Mouse (Mus musculus): ENCODE measurements at regions not wholly inside any gene's neighbourhood (a gene's known extent, or its start where the extent isn't known, plus 50 kb on each side); places are given as distances from the start of the nearest gene placed in this dataset.

GRCm38 (mm10) chr4:148384251-148385230, 60.0 kb downstream of the Ubiad1 start:
- no peak overlapping the region for H3K9ac ChIP-seq (replicated peaks; ENCODE audit: low read length)
- no peaks in the 10 kb centered on the region for H3K4me1 ChIP-seq (ENCODE audit: insufficient read depth, low read length)
- ATAC-seq (ENCODE audit: low FRiP score, low TSS enrichment) = no peak
- H3K36me3 ChIP-seq (ENCODE audit: insufficient read depth, low read length) = no peaks in the 10 kb centered on the region
- no peak overlapping the region for H3K4me3 ChIP-seq (ENCODE audit: low read length)
- no peaks in the 10 kb centered on the region for H3K9me3 ChIP-seq (ENCODE audit: low read length)
- H3K27ac ChIP-seq (ENCODE audit: low read length) = no peak overlapping the region
- WGBS = 44% methylated on average over 20 of the region's 20 CpGs
- no peak overlapping the region for H3K4me2 ChIP-seq (replicated peaks; ENCODE audit: low read depth, low read length)
- no peaks in the 10 kb centered on the region for H3K27me3 ChIP-seq (ENCODE audit: insufficient read depth, low read length)

GRCm38 (mm10) chr4:148380562-148380961, 64.0 kb downstream of the Ubiad1 start:
- ATAC-seq (ENCODE audit: low FRiP score, low TSS enrichment) = no peak
- WGBS = 85% methylated on average over 6 of the region's 6 CpGs
- no peak overlapping the region for H3K4me3 ChIP-seq (ENCODE audit: low read length)
- H3K9ac ChIP-seq (replicated peaks; ENCODE audit: low read length) = no peak overlapping the region
- H3K4me2 ChIP-seq (replicated peaks; ENCODE audit: low read depth, low read length) = no peak overlapping the region
- peaks cover 5% of the 10 kb centered on the region; the same call in 1 of the 2 replicates for H3K4me1 ChIP-seq (ENCODE audit: insufficient read depth, low read length)
- H3K27me3 ChIP-seq (ENCODE audit: insufficient read depth, low read length) = no peaks in the 10 kb centered on the region
- no peak overlapping the region for H3K27ac ChIP-seq (ENCODE audit: low read length)
- no peaks in the 10 kb centered on the region for H3K9me3 ChIP-seq (ENCODE audit: low read length)
- H3K36me3 ChIP-seq (ENCODE audit: insufficient read depth, low read length) = no peaks in the 10 kb centered on the region

DNA sequence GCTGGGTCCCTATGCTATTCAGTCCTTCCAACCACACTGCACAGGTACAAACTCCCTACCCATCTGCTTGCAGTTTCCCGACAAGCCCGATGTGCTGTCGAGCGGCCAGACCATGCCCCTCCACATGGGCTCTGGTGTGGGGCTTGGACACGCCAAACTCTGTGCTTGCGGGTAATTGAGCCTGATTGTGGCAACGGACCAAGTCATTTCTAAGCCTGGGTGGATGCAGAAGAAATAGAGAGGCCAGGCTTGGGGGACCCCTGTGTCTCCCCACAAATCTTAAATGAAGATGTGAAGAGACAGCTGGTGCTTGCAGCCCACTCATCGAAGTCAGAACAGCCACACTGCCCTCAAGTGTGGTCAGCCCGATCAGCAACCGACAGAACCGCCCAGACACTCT, 66.1 kb downstream of the Ubiad1 start:
- Histone ChIP-seq H3K9ac (replicated peaks; ENCODE audit: low read length) (no peak overlapping the region), H3K4me1 (ENCODE audit: insufficient read depth, low read length) (peaks cover 5% of the 10 kb centered on the region; the same call in 1 of the 2 replicates)
- WGBS = 64% methylated on average over 11 of the region's 11 CpGs

DNA sequence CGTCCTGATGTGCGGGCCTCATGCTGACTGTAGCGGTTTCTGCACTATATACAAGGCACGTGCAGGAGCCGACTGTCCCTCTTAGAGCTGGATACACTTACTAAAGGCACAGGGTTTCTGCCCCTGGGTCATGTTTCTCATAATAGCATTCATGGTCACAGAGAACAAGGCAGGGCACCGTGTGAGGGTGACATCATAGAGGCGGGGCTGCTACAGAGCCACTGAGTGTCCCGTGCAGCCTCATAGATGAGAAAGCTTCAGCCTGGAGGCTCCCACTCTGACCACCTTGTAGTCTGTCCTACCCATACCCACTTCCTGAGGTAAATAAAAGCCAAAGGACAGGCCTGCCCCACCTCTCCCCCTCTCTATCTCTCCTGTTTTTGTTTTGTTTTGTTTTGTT, 67.2 kb downstream of the Ubiad1 start:
- 33% methylated on average over 8 of the region's 8 CpGs for WGBS
- Histone ChIP-seq H3K27ac (ENCODE audit: low read length) (no peak overlapping the region), H3K9ac (replicated peaks; ENCODE audit: low read length) (no peak overlapping the region), H3K9me3 (ENCODE audit: low read length) (no peaks in the 10 kb centered on the region), H3K27me3 (ENCODE audit: insufficient read depth, low read length) (no peaks in the 10 kb centered on the region), H3K4me3 (ENCODE audit: low read length) (no peak overlapping the region), H3K4me2 (replicated peaks; ENCODE audit: low read depth, low read length) (no peak overlapping the region), H3K36me3 (ENCODE audit: insufficient read depth, low read length) (no peaks in the 10 kb centered on the region), H3K4me1 (ENCODE audit: insufficient read depth, low read length) (peaks cover 5% of the 10 kb centered on the region; the same call in 1 of the 2 replicates)
- ATAC-seq (ENCODE audit: low FRiP score, low TSS enrichment) = peak; percentile 61; the same call in 1 of the 2 replicates

More for the DNA sequence above, 66.1 kb downstream of the Ubiad1 start:
- no peaks in the 10 kb centered on the region for H3K27me3 ChIP-seq (ENCODE audit: insufficient read depth, low read length)
- H3K27ac ChIP-seq (ENCODE audit: low read length) = no peak overlapping the region
- ATAC-seq (ENCODE audit: low FRiP score, low TSS enrichment) = no peak
- H3K4me2 ChIP-seq (replicated peaks; ENCODE audit: low read depth, low read length) = no peak overlapping the region
- no peak overlapping the region for H3K4me3 ChIP-seq (ENCODE audit: low read length)
- no peaks in the 10 kb centered on the region for H3K9me3 ChIP-seq (ENCODE audit: low read length)
- no peaks in the 10 kb centered on the region for H3K36me3 ChIP-seq (ENCODE audit: insufficient read depth, low read length)

DNA sequence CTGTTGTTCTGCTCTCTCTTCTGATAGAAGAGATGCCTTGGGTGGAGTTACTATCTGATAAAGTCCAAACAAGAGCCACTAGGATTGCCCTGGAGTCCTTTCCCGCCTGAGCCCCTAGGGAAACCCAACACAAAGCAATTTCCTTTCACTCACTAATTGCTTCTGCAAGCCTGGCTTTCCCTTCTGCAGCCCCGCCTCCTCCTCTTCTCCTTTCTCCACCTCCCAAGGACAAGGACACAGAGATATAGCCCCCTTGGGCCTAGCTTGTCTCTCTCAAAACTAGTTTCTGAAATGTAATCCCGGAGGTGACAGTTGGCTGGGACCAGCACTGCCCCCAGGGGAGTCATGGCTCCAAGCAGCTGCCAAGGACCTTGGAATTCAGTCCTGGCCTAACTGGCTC, 68.1 kb downstream of the Ubiad1 start:
- H3K4me1 ChIP-seq (ENCODE audit: insufficient read depth, low read length) = peaks cover 5% of the 10 kb centered on the region; the same call in 1 of the 2 replicates
- ATAC-seq (ENCODE audit: low FRiP score, low TSS enrichment) = no peak
- no peak overlapping the region for H3K4me2 ChIP-seq (replicated peaks; ENCODE audit: low read depth, low read length)
- H3K4me3 ChIP-seq (ENCODE audit: low read length) = no peak overlapping the region
- no peak overlapping the region for H3K9ac ChIP-seq (replicated peaks; ENCODE audit: low read length)
- 13% methylated on average over 3 of the region's 3 CpGs for WGBS
- no peaks in the 10 kb centered on the region for H3K27me3 ChIP-seq (ENCODE audit: insufficient read depth, low read length)
- no peaks in the 10 kb centered on the region for H3K36me3 ChIP-seq (ENCODE audit: insufficient read depth, low read length)
- H3K27ac ChIP-seq (ENCODE audit: low read length) = no peak overlapping the region
- H3K9me3 ChIP-seq (ENCODE audit: low read length) = no peaks in the 10 kb centered on the region

DNA sequence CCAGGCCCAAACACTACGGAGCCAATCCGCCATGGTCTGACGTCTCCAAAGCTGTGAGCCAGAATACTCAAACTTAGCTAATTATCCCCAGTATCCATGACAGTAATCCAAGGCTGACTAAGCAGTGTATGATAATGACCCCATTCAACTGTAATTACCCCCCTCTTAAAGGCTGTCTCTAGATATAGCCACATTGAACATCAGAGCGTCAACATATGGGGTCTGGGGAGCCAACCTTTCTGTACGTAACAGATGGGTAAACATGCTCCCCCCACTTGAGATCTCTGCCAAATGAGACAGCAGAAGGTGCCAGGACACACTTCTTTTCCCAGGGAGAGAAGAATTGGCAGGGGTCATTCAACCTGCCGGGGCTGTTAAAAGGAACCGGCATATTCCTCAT, 73.1 kb downstream of the Ubiad1 start:
- H3K27ac ChIP-seq (ENCODE audit: low read length) = no peak overlapping the region
- ATAC-seq (ENCODE audit: low FRiP score, low TSS enrichment) = no peak
- WGBS = 92% methylated on average over 7 of the region's 7 CpGs
- peaks cover 2% of the 10 kb centered on the region; the same call in 1 of the 2 replicates for H3K4me1 ChIP-seq (ENCODE audit: insufficient read depth, low read length)
- H3K4me3 ChIP-seq (ENCODE audit: low read length) = no peak overlapping the region
- no peaks in the 10 kb centered on the region for H3K36me3 ChIP-seq (ENCODE audit: insufficient read depth, low read length)
- H3K4me2 ChIP-seq (replicated peaks; ENCODE audit: low read depth, low read length) = no peak overlapping the region
- no peak overlapping the region for H3K9ac ChIP-seq (replicated peaks; ENCODE audit: low read length)
- H3K27me3 ChIP-seq (ENCODE audit: insufficient read depth, low read length) = no peaks in the 10 kb centered on the region
- H3K9me3 ChIP-seq (ENCODE audit: low read length) = no peaks in the 10 kb centered on the region

- no peak overlapping the region for H3K4me2 ChIP-seq (replicated peaks; ENCODE audit: low read depth, low read length)
- H3K27me3 ChIP-seq (ENCODE audit: insufficient read depth, low read length) = no peaks in the 10 kb centered on the region
- WGBS = 75% methylated on average over 3 of the region's 3 CpGs
- H3K9ac ChIP-seq (replicated peaks; ENCODE audit: low read length) = no peak overlapping the region
- H3K4me1 ChIP-seq (ENCODE audit: insufficient read depth, low read length) = no peaks in the 10 kb centered on the region
- no peak overlapping the region for H3K27ac ChIP-seq (ENCODE audit: low read length)
- no peaks in the 10 kb centered on the region for H3K36me3 ChIP-seq (ENCODE audit: insufficient read depth, low read length)
- no peak overlapping the region for H3K4me3 ChIP-seq (ENCODE audit: low read length)
- no peak for ATAC-seq (ENCODE audit: low FRiP score, low TSS enrichment)
- no peaks in the 10 kb centered on the region for H3K9me3 ChIP-seq (ENCODE audit: low read length)
These were observed 76.9 kb downstream of the Ubiad1 start for GRCm38 (mm10) chr4:148367671-148368070.

DNA sequence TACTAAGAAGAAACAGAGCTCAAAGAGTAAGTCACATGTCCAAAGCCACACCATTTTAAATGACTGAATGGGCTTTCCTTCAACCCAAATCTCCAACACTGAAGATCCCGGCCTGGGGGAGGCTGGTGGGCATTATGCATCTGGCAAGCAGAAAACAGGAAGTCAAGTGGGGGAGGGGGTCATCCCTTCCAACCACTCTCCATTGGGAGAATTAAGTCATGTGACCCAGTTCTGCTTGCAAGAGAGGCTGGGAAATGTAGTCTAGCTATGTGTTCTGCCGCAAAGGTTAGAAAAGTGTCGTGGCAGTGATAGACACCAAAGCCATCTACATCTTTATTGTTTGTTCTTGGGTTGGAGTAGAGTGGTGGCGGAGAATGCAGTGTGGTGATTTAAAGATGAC, 78.0 kb upstream of the Disp3 start:
- no peak for ATAC-seq (ENCODE audit: low FRiP score, low TSS enrichment)
- no peaks in the 10 kb centered on the region for H3K27me3 ChIP-seq (ENCODE audit: insufficient read depth, low read length)
- H3K36me3 ChIP-seq (ENCODE audit: insufficient read depth, low read length) = no peaks in the 10 kb centered on the region
- H3K4me1 ChIP-seq (ENCODE audit: insufficient read depth, low read length) = no peaks in the 10 kb centered on the region
- H3K4me2 ChIP-seq (replicated peaks; ENCODE audit: low read depth, low read length) = no peak overlapping the region
- no peak overlapping the region for H3K27ac ChIP-seq (ENCODE audit: low read length)
- H3K9ac ChIP-seq (replicated peaks; ENCODE audit: low read length) = no peak overlapping the region
- H3K9me3 ChIP-seq (ENCODE audit: low read length) = no peaks in the 10 kb centered on the region
- 61% methylated on average over 4 of the region's 4 CpGs for WGBS
- no peak overlapping the region for H3K4me3 ChIP-seq (ENCODE audit: low read length)

DNA sequence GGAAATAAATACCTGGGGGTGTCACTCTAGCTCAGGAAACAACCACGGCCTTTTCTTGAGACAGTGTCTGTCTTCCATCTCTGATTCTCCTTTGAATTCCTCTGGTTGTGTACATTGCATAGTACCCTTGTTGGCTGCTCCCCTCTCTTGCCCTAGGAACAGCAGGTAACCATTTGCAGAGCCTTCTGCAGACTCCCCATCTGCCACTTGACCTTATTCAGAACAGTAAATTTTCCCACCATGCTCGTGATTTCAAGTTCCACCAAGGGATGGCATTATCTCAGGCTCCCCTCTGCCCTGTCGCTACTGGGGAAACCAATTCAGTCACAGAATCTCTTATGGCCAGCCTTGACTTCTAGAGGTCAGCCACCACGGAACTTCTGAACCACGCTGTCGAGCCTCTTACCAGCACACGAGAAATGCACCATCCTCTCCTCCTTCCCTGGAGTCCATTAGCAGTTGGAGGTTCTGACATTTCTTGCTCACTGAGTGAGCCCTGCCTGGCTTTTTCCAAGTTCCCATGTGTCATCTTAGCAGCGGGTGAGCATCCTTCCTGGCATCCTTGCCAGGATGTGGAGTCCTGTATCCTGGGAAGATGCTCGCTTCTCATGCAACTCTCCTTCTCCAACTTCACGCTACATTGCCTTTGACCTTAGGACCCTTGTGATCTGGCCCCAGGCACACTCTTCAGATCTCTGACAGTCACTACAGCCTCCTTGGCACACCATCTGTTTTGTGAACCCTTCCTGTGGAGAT, 75.8 kb upstream of the Disp3 start:
- Histone ChIP-seq H3K27me3 (ENCODE audit: insufficient read depth, low read length) (no peaks in the 10 kb centered on the region), H3K4me1 (ENCODE audit: insufficient read depth, low read length) (no peaks in the 10 kb centered on the region), H3K27ac (ENCODE audit: low read length) (no peak overlapping the region), H3K9ac (replicated peaks; ENCODE audit: low read length) (no peak overlapping the region), H3K4me3 (ENCODE audit: low read length) (no peak overlapping the region), H3K9me3 (ENCODE audit: low read length) (no peaks in the 10 kb centered on the region), H3K36me3 (ENCODE audit: insufficient read depth, low read length) (no peaks in the 10 kb centered on the region), H3K4me2 (replicated peaks; ENCODE audit: low read depth, low read length) (no peak overlapping the region)
- 70% methylated on average over 10 of the region's 10 CpGs for WGBS
- no peak for ATAC-seq (ENCODE audit: low FRiP score, low TSS enrichment)

DNA sequence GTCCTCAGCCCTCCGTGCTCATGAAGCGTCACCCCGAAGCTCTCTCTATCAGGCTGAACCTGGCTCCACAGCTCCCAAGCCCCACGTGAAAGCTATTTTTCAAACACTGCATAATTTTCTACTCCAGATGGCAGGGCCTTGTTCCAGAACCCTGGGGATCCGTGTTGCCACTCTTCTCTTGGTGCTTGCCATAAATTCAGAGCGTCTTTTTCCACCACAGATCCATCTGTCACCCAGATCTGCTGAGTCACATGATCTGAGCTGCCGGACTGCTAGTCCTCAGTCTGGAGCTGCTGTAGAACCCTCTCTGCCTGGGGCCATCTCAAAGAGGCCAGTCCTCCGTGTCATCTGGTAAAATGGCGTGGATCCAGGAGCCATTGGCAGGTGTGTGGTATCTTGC, 73.2 kb upstream of the Disp3 start:
- no peaks in the 10 kb centered on the region for H3K36me3 ChIP-seq (ENCODE audit: insufficient read depth, low read length)
- ATAC-seq (ENCODE audit: low FRiP score, low TSS enrichment) = no peak
- no peak overlapping the region for H3K9ac ChIP-seq (replicated peaks; ENCODE audit: low read length)
- H3K27ac ChIP-seq (ENCODE audit: low read length) = no peak overlapping the region
- no peaks in the 10 kb centered on the region for H3K27me3 ChIP-seq (ENCODE audit: insufficient read depth, low read length)
- H3K9me3 ChIP-seq (ENCODE audit: low read length) = no peaks in the 10 kb centered on the region
- no peak overlapping the region for H3K4me2 ChIP-seq (replicated peaks; ENCODE audit: low read depth, low read length)
- no peaks in the 10 kb centered on the region for H3K4me1 ChIP-seq (ENCODE audit: insufficient read depth, low read length)
- no peak overlapping the region for H3K4me3 ChIP-seq (ENCODE audit: low read length)
- WGBS = 75% methylated on average over 9 of the region's 9 CpGs
